Mouse (Mus musculus): Measurements from ENCODE around the gene Fktn. TPM values are rescaled to one million over a fixed set of nuclear protein-coding genes. Genes with fewer than 3 reads are reported as not detected.
"Not testable (repeated sequence)": the region's sequence is repeated elsewhere in the genome, so short reads cannot be mapped to it uniquely, and the experiment has no call there.

Fktn gene
- polyA plus RNA-seq (2015; fragmentation: Nextera tagmentation; extraction: Ambion mirVana): 21.5 and 23.9 TPM in 2 replicates

DNA sequence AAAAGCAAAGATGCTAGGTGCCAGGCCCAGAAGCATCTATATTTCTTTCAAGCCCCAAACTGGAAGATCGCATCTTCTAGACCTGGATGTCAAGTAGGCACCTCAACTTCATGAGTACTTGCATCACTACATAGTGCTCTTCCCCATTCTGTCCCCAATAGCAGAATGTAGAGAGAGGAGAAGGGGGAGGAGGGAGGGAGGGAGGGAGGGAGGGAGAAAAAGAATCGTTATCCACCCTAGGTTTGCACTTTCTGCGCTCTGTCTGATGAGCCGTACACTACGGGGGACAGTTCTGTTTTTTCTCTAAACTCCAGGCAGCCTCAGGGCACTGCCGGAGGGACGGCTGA, at the start of gene Fktn:
TSS of gene Fktn (plus strand) at position 295 of the 347 bp plus-strand sequence.
- WGBS: 7% methylated on average over 7 of the region's 7 CpGs
- Histone ChIP-seq H3K4me2 (peak within 1 kb of the TSS; percentile 71), H3K4me3 (peak within 1 kb of the TSS; percentile 75), H3K9ac (peak within 1 kb of the TSS; percentile 81), H3K36me3 (replicated peaks) (0 out of 2 replicates have a peak, but pooled peaks cover 2% of the 10 kb centered on the region), H3K4me1 (peaks cover 10% of the 10 kb centered on the region), H3K27ac (peak within 1 kb of the TSS; percentile 89), H3K9me3 (no peaks in the 10 kb centered on the region), H3K27me3 (replicated peaks) (no peaks in the 10 kb centered on the region)
- peak; percentile 90 for ATAC-seq (replicated peaks)

DNA sequence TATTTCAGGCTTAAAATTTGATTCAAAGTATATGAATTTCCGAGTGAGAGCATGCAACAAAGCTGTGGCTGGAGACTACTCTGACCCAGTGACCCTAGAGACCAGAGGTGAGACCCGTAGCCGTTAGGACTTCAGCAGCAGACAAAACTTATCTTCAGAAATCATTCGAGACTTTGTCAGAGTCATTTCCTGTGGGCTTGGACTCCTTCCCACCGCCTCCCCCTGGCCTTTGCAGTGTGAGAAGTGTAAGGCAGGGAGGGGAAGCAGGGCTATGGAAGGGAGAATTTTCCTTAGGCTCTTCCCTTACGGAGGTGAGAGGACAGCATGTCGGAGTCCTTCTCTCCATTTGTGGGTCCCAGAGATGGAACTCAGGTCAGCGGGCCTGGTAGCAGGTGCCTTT, 31.7 kb upstream of the Fktn start:
- no peak for ATAC-seq (replicated peaks)
- Histone ChIP-seq H3K4me3 (no peak overlapping the region), H3K27me3 (replicated peaks) (no peaks in the 10 kb centered on the region), H3K27ac (no peak overlapping the region), H3K9me3 (no peaks in the 10 kb centered on the region), H3K36me3 (replicated peaks) (peaks cover 10% of the 10 kb centered on the region; the same call in 1 of the 2 replicates), H3K4me1 (no peaks in the 10 kb centered on the region), H3K9ac (no peak overlapping the region), H3K4me2 (no peak overlapping the region)
- WGBS: 92% methylated on average over 8 of the region's 8 CpGs

DNA sequence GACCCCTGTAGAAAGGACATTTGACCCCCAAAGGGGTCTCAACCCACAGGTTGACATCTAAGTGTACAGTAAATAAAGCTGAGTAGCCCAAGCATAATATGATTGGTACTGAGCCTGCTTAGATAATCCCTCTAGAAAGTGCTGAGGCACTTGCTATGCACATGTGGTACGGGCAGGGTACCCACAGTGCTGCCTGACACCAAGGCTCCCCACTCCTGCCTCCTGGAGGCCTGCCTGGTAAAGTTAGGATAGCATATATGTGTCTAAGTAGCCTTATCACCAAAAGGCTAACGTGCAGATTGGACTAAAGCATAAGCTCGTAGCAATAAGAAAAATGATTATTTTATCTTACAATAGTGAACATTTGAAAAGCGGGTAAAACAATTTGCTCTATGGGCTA, 24.8 kb upstream of the Fktn start:
- Histone ChIP-seq H3K36me3 (replicated peaks) (peaks cover 2% of the 10 kb centered on the region; the same call in 1 of the 2 replicates), H3K9me3 (no peaks in the 10 kb centered on the region), H3K27me3 (replicated peaks) (no peaks in the 10 kb centered on the region), H3K27ac (no peak overlapping the region), H3K4me1 (no peaks in the 10 kb centered on the region), H3K4me2 (no peak overlapping the region), H3K9ac (no peak overlapping the region), H3K4me3 (no peak overlapping the region)
- 93% methylated on average over 4 of the region's 4 CpGs for WGBS
- no peak for ATAC-seq (replicated peaks)

DNA sequence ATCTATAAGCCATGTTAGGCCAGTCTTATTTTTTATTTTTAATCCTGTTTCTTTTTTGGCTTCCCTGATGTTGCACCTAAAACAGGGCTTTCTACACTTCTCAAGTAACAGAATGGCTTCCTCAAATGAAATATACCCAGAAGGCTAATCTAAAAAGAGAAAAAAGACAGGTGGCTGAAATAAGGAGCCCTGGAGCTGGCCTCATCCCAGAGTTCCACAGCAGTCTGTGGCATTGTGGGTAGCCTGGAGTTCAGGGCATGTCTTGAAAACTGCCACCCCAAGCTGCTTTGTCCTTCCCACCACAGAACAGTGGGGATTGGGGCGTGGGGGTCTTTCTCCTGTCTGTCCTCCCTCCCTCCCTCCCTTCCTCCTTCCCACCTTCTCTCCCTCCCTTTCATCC, 22.4 kb upstream of the Fktn start:
- H3K9me3 ChIP-seq: no peaks in the 10 kb centered on the region
- no peak overlapping the region for H3K27ac ChIP-seq
- 67% methylated on average over 1 of the region's 1 CpGs for WGBS
- H3K4me1 ChIP-seq: no peaks in the 10 kb centered on the region
- ATAC-seq (replicated peaks): no peak
- H3K36me3 ChIP-seq (replicated peaks): peaks cover 11% of the 10 kb centered on the region
- no peak overlapping the region for H3K4me2 ChIP-seq
- no peaks in the 10 kb centered on the region for H3K27me3 ChIP-seq (replicated peaks)
- no peak overlapping the region for H3K4me3 ChIP-seq
- no peak overlapping the region for H3K9ac ChIP-seq

DNA sequence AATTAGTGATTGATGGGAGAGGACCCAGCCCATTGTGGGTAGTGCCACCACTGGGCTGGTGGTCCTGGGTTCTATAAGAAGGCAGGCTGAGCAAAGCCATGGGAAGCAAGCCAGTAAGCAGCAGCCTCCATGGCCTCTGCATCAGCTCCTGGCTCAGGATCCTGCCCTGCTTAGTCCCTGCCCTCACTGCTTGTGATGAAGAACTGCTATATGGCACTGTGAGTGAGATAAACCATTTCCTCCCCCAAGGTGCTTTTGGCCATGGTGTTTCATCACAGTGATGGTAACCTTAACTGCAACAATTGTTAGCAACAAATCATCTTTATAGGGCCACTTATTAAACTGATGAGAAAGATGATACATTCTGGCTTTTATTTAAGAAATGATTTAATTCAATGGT, 4.6 kb upstream of the Fktn start:
- not testable (repeated sequence) for H3K4me1 ChIP-seq; H3K9ac ChIP-seq; ATAC-seq (replicated peaks); H3K4me2 ChIP-seq; H3K4me3 ChIP-seq; H3K36me3 ChIP-seq (replicated peaks); H3K27ac ChIP-seq; H3K9me3 ChIP-seq; H3K27me3 ChIP-seq (replicated peaks)

DNA sequence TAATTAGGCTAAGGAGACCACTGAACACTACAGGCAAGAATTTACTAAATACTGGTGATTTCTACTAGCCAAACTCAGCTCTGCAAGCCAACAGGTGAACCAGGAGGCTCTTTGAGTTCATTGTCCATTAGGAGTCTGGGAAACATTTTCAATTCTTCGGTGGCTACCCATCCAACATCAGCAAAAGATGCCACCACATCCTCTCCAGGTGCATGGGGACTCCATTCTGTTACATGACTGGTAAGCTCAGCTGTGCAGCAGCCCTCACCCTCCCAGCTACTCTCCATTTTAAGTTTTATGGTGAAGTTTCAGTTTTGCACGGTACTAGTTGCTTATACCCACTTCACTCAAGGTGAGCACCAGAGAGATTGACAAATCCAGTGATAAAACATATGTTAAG, 3.8 kb upstream of the Fktn start:
- no peak overlapping the region for H3K27ac ChIP-seq
- no peak overlapping the region for H3K9ac ChIP-seq
- H3K4me3 ChIP-seq: no peak overlapping the region
- 87% methylated on average over 2 of the region's 2 CpGs for WGBS
- H3K27me3 ChIP-seq (replicated peaks): no peaks in the 10 kb centered on the region
- no peak overlapping the region for H3K4me2 ChIP-seq
- no peak for ATAC-seq (replicated peaks)
- H3K4me1 ChIP-seq: peaks cover 4% of the 10 kb centered on the region
- H3K36me3 ChIP-seq (replicated peaks): no peaks in the 10 kb centered on the region
- no peaks in the 10 kb centered on the region for H3K9me3 ChIP-seq

DNA sequence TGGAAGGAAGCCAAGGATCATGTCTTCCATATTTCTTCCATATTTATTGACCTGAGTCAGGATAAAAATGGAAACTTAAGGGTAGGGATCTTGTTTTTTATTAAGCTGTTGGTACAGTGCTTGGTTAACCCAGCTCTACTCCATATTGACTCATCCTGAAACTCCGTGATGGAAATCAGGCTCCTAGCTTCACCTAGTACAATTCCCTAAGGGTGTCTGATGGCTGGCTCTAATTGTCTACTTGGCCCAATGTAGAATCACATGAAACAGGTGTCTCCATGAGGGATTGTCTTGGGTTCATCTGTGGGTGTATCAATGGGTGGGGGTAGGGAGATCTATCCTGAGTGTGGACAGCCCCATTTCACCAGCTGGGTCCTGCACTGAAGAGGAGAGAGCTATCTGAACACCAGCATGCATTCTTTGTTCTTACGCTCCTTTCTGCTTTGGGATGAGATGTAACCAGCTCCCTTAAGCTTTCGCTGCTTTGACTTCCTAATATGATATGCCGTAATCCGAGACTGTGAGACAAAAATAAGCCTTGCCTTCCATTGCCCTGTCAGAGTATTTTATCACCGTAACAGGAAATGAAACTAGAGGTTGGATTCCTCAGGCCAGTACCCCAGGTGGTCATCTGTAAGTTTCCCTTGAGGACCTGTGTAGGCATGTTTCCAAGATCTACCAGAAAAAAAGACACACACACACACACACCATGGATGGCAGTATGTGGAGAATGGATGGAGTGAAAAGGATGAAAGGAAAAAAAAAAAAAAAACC, 3.1 kb upstream of the Fktn start:
- H3K9ac ChIP-seq: no peak overlapping the region
- H3K36me3 ChIP-seq (replicated peaks): no peaks in the 10 kb centered on the region
- no peak for ATAC-seq (replicated peaks)
- WGBS: 90% methylated on average over 6 of the region's 6 CpGs
- no peak overlapping the region for H3K27ac ChIP-seq
- H3K4me3 ChIP-seq: no peak overlapping the region
- H3K4me2 ChIP-seq: no peak overlapping the region
- no peaks in the 10 kb centered on the region for H3K27me3 ChIP-seq (replicated peaks)
- peaks cover 10% of the 10 kb centered on the region for H3K4me1 ChIP-seq
- no peaks in the 10 kb centered on the region for H3K9me3 ChIP-seq

DNA sequence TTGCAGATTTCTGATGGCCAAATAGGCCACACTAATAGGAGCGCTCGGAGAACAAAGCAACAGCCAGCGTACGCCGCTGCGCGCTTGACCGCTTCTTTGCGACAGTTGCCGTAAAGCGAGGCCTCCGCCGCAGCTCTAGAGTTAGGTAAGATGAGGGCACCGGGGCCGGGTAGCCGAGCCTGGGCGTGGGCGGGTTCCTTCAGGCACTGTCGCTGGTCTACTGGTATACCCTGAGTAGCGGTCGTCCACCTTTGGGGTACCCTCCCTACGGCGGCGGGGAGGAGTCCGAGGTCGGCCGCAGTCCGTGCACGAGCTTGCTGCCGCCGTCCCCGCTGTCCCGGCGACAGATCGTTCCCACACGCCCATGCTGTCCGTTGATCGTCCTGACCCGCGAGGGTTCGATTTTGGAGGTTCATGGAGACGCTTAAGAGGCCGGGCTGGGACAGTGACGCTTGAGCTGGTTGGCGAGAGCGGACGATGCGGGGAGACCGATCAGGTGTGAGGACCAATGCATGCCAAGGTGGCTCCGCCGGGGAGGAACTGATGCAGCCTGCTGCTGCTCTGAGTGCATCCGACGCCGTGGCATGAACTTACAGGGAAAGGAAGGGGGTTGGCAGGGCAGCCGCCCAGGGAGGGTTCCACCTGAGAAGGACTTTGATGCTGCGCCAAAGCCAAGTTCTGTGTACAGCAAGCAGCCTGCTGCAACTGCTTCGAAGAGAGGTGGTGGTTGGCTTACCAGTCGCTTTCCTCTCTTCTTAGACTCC, 435 bp downstream of the Fktn start:
- no peaks in the 10 kb centered on the region for H3K27me3 ChIP-seq (replicated peaks)
- H3K36me3 ChIP-seq (replicated peaks): 0 out of 2 replicates have a peak, but pooled peaks cover 2% of the 10 kb centered on the region
- 8% methylated on average over 58 of the region's 58 CpGs for WGBS
- no peaks in the 10 kb centered on the region for H3K9me3 ChIP-seq
- peaks cover 10% of the 10 kb centered on the region for H3K4me1 ChIP-seq
- H3K27ac ChIP-seq: peak overlapping the region; percentile 89
- peak overlapping the region; percentile 75 for H3K4me3 ChIP-seq
- peak; percentile 96 for ATAC-seq (replicated peaks)
- peak overlapping the region; percentile 81 for H3K9ac ChIP-seq
- H3K4me2 ChIP-seq: peak overlapping the region; percentile 71

DNA sequence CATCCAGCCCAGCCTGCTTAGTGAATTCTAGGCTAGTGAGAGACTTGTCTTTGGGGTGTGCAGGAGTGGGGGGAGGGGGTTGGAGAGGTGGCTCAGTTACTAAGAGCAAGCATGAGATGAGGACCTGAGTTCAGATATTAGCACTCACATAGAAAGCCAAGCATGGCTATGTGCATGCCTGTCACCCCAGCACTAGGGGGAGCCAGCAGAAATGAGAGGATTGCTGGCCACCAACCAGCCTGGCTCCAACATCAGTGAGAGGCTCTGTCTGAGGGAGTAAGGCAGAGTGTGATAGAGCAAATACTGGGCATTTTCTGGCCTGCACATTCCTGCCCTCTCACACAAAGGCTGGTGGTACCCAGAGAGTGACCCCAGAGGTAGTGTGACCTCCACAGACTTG, 2.2 kb downstream of the Fktn start:
- Histone ChIP-seq H3K4me3 (no peak overlapping the region), H3K36me3 (replicated peaks) (0 out of 2 replicates have a peak, but pooled peaks cover 4% of the 10 kb centered on the region), H3K4me2 (no peak overlapping the region), H3K9me3 (no peaks in the 10 kb centered on the region), H3K27ac (no peak overlapping the region), H3K4me1 (peaks cover 10% of the 10 kb centered on the region), H3K27me3 (replicated peaks) (no peaks in the 10 kb centered on the region), H3K9ac (no peak overlapping the region)
- no peak for ATAC-seq (replicated peaks)

DNA sequence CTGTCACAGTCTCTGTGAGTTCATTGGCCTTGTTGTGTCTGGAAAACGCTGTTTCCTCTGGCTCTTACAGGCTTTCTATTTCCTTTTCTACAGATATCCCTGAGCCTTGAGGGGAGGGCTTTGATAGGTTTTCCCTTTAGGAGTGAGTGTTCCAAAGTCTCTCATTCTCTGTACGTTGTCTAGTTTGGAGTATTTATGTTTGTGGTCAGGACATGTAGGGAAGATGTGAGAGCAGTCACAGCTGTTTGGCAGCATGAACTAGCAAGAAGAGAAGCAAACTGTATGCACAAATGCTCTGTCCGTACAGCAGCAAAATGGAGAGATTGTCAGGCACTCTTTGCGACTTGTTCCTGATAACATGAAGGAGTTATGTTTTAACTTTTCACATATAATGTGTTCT, 3.7 kb downstream of the Fktn start:
- 89% methylated on average over 4 of the region's 4 CpGs for WGBS
- Histone ChIP-seq H3K27ac (no peak overlapping the region), H3K9ac (no peak overlapping the region), H3K9me3 (no peaks in the 10 kb centered on the region), H3K4me1 (peaks cover 10% of the 10 kb centered on the region), H3K4me3 (no peak overlapping the region), H3K4me2 (no peak overlapping the region), H3K27me3 (replicated peaks) (no peaks in the 10 kb centered on the region), H3K36me3 (replicated peaks) (0 out of 2 replicates have a peak, but pooled peaks cover 7% of the 10 kb centered on the region)
- no peak for ATAC-seq (replicated peaks)

DNA sequence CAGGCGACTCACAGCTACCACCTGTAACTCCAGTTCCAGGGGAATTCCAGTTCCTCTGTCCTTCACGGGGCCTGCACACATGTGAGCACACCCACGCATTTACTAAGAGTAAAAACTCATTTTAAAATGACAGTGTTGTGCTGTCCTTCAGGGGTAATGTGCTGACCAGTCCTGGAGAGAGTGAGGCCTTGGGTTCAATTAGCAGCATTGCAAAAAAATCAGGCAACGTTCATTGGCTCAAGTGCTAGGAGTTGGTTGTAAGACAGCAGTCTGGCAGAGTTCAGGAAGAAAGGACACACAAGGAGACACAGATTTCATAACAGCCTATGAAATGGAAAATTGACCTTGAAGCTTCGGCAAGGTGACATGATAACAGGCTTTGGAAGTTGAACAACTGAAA, 4.5 kb downstream of the Fktn start:
- 89% methylated on average over 5 of the region's 5 CpGs for WGBS
- H3K9ac ChIP-seq: no peak overlapping the region

DNA sequence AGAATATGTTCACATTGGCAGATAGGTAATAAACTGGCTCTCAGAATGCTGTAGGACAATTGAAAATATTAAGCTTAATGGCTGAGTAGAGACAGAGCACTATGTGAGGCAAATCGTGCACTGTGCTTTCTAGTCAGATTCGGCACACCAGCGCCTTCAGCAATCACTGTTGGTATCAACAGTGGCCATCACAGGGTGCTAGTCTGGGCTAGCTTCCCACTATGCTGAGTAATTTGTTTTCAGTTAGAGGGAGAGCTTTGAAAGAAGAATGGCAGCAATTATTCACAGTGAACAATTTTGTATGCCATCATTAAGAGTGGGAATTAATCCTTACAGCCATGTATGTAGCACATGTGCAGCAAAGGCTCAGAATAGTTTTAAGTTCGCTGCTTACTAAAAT, 8.7 kb downstream of the Fktn start:
- ATAC-seq (replicated peaks): no peak
- Histone ChIP-seq H3K4me3 (no peak overlapping the region), H3K9me3 (no peaks in the 10 kb centered on the region), H3K9ac (no peak overlapping the region), H3K27me3 (replicated peaks) (no peaks in the 10 kb centered on the region), H3K4me1 (no peaks in the 10 kb centered on the region), H3K36me3 (replicated peaks) (0 out of 2 replicates have a peak, but pooled peaks cover 5% of the 10 kb centered on the region), H3K27ac (no peak overlapping the region), H3K4me2 (no peak overlapping the region)
- WGBS: 77% methylated on average over 4 of the region's 4 CpGs

More for the DNA sequence above, 4.5 kb downstream of the Fktn start:
- H3K27me3 ChIP-seq (replicated peaks): no peaks in the 10 kb centered on the region
- peaks cover 10% of the 10 kb centered on the region for H3K4me1 ChIP-seq
- no peak overlapping the region for H3K4me3 ChIP-seq
- H3K27ac ChIP-seq: no peak overlapping the region
- ATAC-seq (replicated peaks): no peak
- H3K36me3 ChIP-seq (replicated peaks): 0 out of 2 replicates have a peak, but pooled peaks cover 7% of the 10 kb centered on the region
- no peaks in the 10 kb centered on the region for H3K9me3 ChIP-seq
- H3K4me2 ChIP-seq: no peak overlapping the region

Measured in midbrain, embryonic 15.5 days (tissue).